Mouse (Mus musculus) embryo, embryonic 9.5 days (tissue): ENCODE results near the gene Map2k2.
A peak's percentile ranks its signal among the peaks of the same experiment; 100 is the strongest.
"Not testable (repeated sequence)": the region's sequence is repeated elsewhere in the genome, so short reads cannot be mapped to it uniquely, and the experiment has no call there.

ENCODE experiments used
- DNase-seq: peaks from one replicate; pipeline ENCODE4 v3.0.0-alpha.2; 2017; ENCODE audit errors: extremely low spot score

The Map2k2 gene

GRCm38 (mm10) chr10:81175936-81176465 is 70.3 kb downstream of the Map2k2 start:
- no peak for DNase-seq

GRCm38 (mm10) chr10:81176466-81177271 is 71.0 kb downstream of the Map2k2 start, which contains the start of gene Eef2:
Gene Eef2 (plus strand): TSS chr10:81176631.
- peak; percentile 96 for DNase-seq

- DNase-seq = no peak
Measured at GRCm38 (mm10) chr10:81177491-81177925, 71.8 kb downstream of the Map2k2 start.

- DNase-seq = no peak
Measured at GRCm38 (mm10) chr10:81177958-81178712, 72.4 kb downstream of the Map2k2 start.

- no peak for DNase-seq
Measured at GRCm38 (mm10) chr10:81178927-81179326, 73.2 kb downstream of the Map2k2 start.

- no peak for DNase-seq
Measured at GRCm38 (mm10) chr10:81179451-81180342, 74.0 kb downstream of the Map2k2 start.

GRCm38 (mm10) chr10:81180946-81181345 is 75.2 kb downstream of the Map2k2 start:
- DNase-seq = no peak

- not testable (repeated sequence) for DNase-seq
Measured at GRCm38 (mm10) chr10:81181860-81182259, 76.1 kb downstream of the Map2k2 start.

- DNase-seq = peak; percentile 99
Measured at GRCm38 (mm10) chr10:81182336-81183333, 76.9 kb downstream of the Map2k2 start, which contains the start of gene Dapk3. Gene Dapk3 (plus strand): TSS chr10:81183005.
